Mouse (Mus musculus) embryonic facial prominence, embryonic 10.5 days (tissue): Measurements from ENCODE around the gene Ifnar1. TPM values are rescaled to one million over a fixed set of nuclear protein-coding genes. Genes with fewer than 3 reads are reported as not detected.
"Not testable (repeated sequence)": the region's sequence is repeated elsewhere in the genome, so short reads cannot be mapped to it uniquely, and the experiment has no call there.

Experiments
- DNase-seq: peaks from one replicate; pipeline ENCODE4 v3.0.0-alpha.2; 2017; ENCODE audit warnings: low spot score
- H3K27ac ChIP-seq: fragments of 300-500 bp; sonication (generic); replicated peaks from 2 replicates; pipeline ENCODE4 v1.5.1; 2016; ENCODE audit warnings: mild to moderate bottlenecking
- H3K27me3 ChIP-seq: fragments of 300-500 bp; sonication (generic); replicated peaks from 2 replicates; pipeline ENCODE4 v1.6.1; 2016; ENCODE audit warnings: low read depth, mild to moderate bottlenecking; ENCODE audit not compliant: poor library complexity, severe bottlenecking
- H3K36me3 ChIP-seq: fragments of 300-500 bp; sonication (generic); replicated peaks from 2 replicates; pipeline ENCODE4 v1.6.1; 2016; ENCODE audit warnings: mild to moderate bottlenecking, moderate library complexity
- H3K4me1 ChIP-seq: fragments of 300-500 bp; sonication (generic); 2 replicates; pipeline ENCODE4 v1.6.1; 2016
- H3K4me3 ChIP-seq: fragments of 300-500 bp; sonication (generic); 2 replicates; pipeline ENCODE4 v1.5.1; 2016; ENCODE audit warnings: mild to moderate bottlenecking, moderate library complexity
- H3K9me3 ChIP-seq: fragments of 300-500 bp; sonication (generic); 2 replicates; pipeline ENCODE4 v1.6.1; 2016; ENCODE audit warnings: mild to moderate bottlenecking
- WGBS: fragments of 180-500 bp; shearing (Covaris S2); methylation state at CpG from one replicate; pipeline ENCODE4 v1.1.7; 2016; 5-methylcytosine and 5-hydroxymethylcytosine counted together
- polyA plus RNA-seq: library from polyadenylated mRNA; unstranded; fragments of >200 nt; fragmentation: Nextera tagmentation; extraction: Ambion mirVana; gene quantifications from 2 replicates; pipeline ENCODE4 v1.2.1, GENCODE M21; 2016

Ifnar1 gene
- polyA plus RNA-seq = 56.9 and 57.6 TPM in 2 replicates

DNA sequence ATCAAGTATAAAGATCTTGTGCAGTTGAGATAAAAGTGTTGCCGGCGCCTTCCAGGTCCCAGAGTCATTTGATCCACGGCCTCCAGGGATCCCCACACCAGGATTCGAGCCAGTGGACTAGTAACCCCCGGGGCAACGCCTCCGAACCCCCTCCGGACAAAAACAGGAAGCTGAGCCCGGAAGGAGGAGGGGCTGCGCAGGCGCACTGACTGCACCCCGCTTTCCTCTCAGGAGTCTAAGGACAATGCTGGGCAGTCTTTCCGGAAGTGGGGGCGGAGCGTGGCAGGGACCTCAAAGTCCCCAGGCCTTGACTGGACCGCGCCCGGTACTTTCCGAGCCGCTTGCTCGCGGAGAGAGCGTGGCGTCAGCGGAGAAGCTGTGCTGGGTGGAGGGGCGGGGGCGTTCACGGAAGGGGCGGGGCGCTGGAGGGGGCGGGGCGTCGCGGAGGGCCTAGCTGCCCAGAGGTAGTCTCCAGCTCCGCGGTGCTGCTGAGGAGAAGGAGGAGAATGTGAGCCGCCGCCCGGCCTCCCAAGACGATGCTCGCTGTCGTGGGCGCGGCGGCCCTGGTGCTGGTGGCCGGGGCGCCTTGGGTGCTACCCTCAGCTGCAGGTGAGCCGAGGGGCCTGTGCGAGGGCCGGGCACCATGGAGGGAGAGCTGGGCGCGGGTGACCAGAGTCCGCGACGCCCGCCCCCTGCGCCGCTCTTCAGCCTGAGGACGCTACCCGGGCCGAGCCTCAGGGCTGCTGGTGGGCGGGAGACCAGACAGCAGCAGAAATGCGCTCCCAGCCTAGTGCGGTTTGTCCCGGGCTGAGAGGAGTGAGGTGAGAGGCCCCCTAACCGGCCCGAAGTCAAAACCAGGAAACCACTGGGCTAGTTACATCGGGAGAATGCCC is at the start of gene Ifnar1:
Gene Ifnar1, plus strand, starts transcription at position 431 of the 893 bp plus-strand sequence.
- peak within 1 kb of the TSS; percentile 71 for H3K4me3 ChIP-seq
- H3K27ac ChIP-seq = peak within 1 kb of the TSS; percentile 93
- WGBS = under 1% methylated on average over 68 of the region's 68 CpGs
- H3K27me3 ChIP-seq = no peaks in the 10 kb centered on the region
- peak; percentile 99 for DNase-seq
- no peaks in the 10 kb centered on the region for H3K9me3 ChIP-seq
- H3K36me3 ChIP-seq = peaks cover 34% of the 10 kb centered on the region
- peaks cover 22% of the 10 kb centered on the region for H3K4me1 ChIP-seq

DNA sequence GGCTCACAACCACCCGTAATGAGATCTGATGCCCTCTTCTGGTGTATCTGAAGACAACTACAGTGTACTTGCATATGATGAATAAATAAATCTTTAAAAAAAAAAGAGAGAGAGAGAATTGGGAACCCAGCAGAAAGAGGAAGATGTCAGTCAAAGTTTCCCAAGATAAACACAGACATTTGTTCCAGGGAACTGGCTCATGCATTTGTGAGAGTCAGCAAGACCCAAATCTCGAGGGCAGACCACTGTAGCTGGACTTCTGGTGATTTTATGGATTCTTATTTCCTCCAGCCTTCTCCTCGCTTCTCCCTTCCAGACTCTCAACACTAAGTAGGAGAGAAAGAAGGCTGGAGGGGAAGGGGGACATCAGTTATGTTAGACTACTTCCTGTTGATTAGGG is 47.0 kb upstream of the Ifnar1 start:
- DNase-seq = no peak
- no peak overlapping the region for H3K4me3 ChIP-seq
- H3K9me3 ChIP-seq = no peaks in the 10 kb centered on the region
- no peaks in the 10 kb centered on the region for H3K27me3 ChIP-seq
- no peak overlapping the region for H3K27ac ChIP-seq
- peaks cover 24% of the 10 kb centered on the region for H3K4me1 ChIP-seq
- no peaks in the 10 kb centered on the region for H3K36me3 ChIP-seq
- WGBS = 73% methylated on average over 3 of the region's 3 CpGs

DNA sequence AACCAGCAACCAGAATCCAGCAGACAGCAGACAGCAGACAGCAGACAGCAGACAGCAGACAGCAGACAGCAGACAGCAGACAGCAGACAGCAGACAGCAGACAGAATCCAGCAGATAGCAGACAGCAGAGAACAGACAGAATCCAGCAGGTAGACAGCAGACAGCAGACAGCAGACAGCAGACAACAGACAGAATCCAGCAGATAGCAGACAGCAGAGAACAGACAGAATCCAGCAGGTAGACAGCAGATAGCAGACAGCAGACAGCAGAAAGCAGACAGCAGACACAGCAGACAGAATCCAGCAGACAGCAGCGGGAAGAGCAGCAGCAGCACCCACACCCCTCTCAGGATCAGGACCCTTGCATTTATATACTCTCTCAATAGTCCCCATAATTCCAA is 46.4 kb upstream of the Ifnar1 start:
- not testable (repeated sequence) for H3K9me3 ChIP-seq, H3K4me3 ChIP-seq, H3K27ac ChIP-seq, DNase-seq, H3K36me3 ChIP-seq, H3K27me3 ChIP-seq
- WGBS = 89% methylated on average over 1 of the region's 1 CpGs
- H3K4me1 ChIP-seq = peaks cover 24% of the 10 kb centered on the region

DNA sequence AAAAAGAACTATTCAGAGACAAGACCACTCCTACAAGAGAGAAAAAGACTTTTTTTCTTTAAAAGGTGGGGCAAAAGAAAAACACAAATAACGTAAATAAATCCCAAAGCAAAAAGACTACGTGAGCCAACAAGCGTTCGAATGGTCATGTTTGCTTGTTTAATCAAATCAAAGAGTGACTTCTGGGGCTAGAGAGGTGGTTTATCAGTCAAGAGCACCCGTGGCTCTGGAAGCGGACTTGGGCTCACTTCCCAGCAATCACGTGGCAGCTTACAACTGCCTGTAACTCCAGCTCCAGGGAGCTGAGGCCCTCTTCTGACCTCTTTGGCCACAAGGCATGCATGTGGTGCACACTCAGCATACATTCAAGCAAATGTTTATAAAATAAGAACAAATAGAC is 43.7 kb upstream of the Ifnar1 start:
- Histone ChIP-seq H3K27me3 (no peaks in the 10 kb centered on the region), H3K9me3 (no peaks in the 10 kb centered on the region), H3K36me3 (no peaks in the 10 kb centered on the region), H3K4me1 (peaks cover 24% of the 10 kb centered on the region), H3K4me3 (no peak overlapping the region), H3K27ac (0 out of 2 replicates have a peak overlapping the region, but pooled peaks have one; percentile 1)
- WGBS = 68% methylated on average over 7 of the region's 7 CpGs
- no peak for DNase-seq

DNA sequence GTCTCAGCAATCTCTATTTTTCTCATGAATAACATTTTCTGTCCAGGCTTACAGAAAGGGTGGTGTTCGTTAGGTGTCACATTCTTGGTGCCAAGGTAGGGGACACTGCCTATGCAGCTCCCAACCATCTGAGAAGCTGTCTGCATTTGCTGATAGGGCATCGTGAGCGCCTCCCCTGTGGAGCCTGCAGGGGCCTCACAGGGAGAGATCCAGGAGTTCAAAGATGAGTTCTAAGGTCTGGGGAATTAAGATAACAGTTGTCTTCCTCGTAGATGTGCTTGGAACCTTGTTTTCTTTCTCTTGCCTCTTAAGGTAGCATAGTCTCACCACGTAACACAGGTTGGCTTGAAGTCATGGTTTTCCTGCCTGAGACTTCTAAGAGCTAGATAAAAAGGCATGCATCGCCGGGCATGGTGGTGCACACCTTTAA is 43.2 kb upstream of the Ifnar1 start:
- Histone ChIP-seq H3K27me3 (no peaks in the 10 kb centered on the region), H3K36me3 (no peaks in the 10 kb centered on the region), H3K4me3 (no peak overlapping the region), H3K4me1 (peaks cover 27% of the 10 kb centered on the region), H3K9me3 (no peaks in the 10 kb centered on the region), H3K27ac (no peak overlapping the region)
- no peak for DNase-seq
- 83% methylated on average over 7 of the region's 7 CpGs for WGBS

DNA sequence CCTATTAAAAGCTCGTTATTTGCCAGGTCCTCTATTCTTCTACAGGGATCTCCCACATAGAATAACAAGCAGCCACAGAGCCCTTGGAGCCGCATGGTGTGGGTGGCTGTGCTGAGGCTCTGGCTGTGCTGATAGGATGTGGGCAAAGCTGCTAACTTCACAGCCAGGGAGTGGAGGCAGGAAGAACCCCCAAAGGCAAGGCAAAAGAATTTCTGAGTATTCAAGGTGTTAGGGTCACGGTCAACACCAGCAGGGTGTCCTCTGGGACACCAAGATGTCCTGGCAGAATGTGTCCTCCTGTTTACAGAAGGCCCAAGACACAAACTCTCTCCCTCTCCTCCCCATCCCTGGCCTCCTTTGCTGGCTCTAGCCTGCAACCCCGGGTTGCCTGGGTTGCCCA is 42.6 kb upstream of the Ifnar1 start:
- peaks cover 33% of the 10 kb centered on the region for H3K4me1 ChIP-seq
- no peak for DNase-seq
- no peaks in the 10 kb centered on the region for H3K27me3 ChIP-seq
- H3K27ac ChIP-seq = peak overlapping the region; percentile 57; the same call in 1 of the 2 replicates
- H3K4me3 ChIP-seq = no peak overlapping the region
- WGBS = 75% methylated on average over 4 of the region's 4 CpGs
- no peaks in the 10 kb centered on the region for H3K36me3 ChIP-seq
- H3K9me3 ChIP-seq = no peaks in the 10 kb centered on the region

DNA sequence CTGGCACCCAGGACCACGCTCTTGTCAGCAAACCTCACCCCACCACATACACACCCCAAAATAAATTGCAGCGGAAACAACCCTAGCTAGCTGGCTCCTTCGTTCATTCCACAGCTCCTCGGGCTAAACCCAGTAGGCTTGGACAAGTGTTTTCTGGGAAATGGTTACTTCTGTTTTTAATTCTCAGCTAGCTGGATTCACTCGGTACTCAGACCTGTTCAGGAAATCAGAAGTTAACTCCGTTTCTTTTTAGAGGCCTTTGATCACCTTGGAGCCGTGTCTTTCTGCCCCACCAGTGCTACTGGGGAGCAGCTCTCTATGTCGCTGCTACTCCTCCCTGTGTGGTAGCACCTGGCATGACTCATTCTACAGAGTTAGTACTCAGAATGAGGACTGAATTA is 41.8 kb upstream of the Ifnar1 start:
- no peak for DNase-seq
- H3K4me3 ChIP-seq = no peak overlapping the region
- no peaks in the 10 kb centered on the region for H3K27me3 ChIP-seq
- H3K27ac ChIP-seq = 0 out of 2 replicates have a peak overlapping the region, but pooled peaks have one; percentile 57
- H3K4me1 ChIP-seq = peaks cover 34% of the 10 kb centered on the region
- WGBS = 71% methylated on average over 8 of the region's 8 CpGs
- no peaks in the 10 kb centered on the region for H3K36me3 ChIP-seq
- H3K9me3 ChIP-seq = no peaks in the 10 kb centered on the region

DNA sequence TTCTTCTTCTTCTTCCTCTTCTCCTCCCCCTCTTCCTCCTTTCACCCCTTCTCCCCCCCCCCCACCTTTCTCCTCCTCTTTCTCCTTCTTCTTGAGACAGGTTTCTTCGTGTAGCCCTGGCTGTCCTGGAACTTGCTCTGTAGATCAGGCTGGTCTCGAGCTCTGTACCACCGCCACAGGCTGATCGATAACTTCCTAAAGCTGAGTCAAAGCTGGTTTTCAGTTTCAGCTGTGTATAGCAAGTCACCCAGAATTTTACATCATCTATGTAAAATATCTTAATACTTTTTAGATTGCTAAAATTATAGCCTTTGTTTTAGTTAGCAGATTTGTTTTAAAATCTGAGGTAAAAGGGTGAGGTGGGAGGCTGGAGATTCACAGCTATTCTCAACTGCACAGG is 40.2 kb upstream of the Ifnar1 start:
- H3K36me3 ChIP-seq = no peaks in the 10 kb centered on the region
- DNase-seq = no peak

DNA sequence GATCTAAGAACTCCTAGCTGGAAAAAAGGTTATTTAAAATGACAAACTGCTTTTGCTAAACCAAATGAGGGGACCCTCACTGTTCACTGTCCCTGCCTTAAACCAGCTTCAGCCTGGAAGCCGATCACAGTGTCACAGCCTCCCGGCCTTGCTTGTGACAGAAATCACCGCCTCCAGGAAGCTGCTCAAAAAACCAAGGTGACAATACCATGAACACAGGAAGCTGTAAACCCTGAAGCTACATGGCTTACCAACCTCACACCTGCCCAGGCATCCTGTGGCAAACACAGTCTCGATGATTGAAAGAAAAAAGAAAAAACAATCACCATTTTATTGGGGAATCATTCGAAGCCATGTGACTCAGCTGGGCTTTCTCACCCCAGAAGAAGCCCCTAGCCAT is 39.5 kb upstream of the Ifnar1 start:
- Histone ChIP-seq H3K9me3 (no peaks in the 10 kb centered on the region), H3K27me3 (no peaks in the 10 kb centered on the region), H3K27ac (0 out of 2 replicates have a peak overlapping the region, but pooled peaks have one; percentile 4), H3K36me3 (no peaks in the 10 kb centered on the region), H3K4me1 (peaks cover 34% of the 10 kb centered on the region), H3K4me3 (no peak overlapping the region)
- 83% methylated on average over 5 of the region's 5 CpGs for WGBS
- DNase-seq = no peak

More for the DNA sequence above, 40.2 kb upstream of the Ifnar1 start:
- no peaks in the 10 kb centered on the region for H3K9me3 ChIP-seq
- H3K27me3 ChIP-seq = no peaks in the 10 kb centered on the region
- H3K4me3 ChIP-seq = no peak overlapping the region
- 86% methylated on average over 4 of the region's 4 CpGs for WGBS
- H3K4me1 ChIP-seq = peaks cover 34% of the 10 kb centered on the region
- no peak overlapping the region for H3K27ac ChIP-seq

DNA sequence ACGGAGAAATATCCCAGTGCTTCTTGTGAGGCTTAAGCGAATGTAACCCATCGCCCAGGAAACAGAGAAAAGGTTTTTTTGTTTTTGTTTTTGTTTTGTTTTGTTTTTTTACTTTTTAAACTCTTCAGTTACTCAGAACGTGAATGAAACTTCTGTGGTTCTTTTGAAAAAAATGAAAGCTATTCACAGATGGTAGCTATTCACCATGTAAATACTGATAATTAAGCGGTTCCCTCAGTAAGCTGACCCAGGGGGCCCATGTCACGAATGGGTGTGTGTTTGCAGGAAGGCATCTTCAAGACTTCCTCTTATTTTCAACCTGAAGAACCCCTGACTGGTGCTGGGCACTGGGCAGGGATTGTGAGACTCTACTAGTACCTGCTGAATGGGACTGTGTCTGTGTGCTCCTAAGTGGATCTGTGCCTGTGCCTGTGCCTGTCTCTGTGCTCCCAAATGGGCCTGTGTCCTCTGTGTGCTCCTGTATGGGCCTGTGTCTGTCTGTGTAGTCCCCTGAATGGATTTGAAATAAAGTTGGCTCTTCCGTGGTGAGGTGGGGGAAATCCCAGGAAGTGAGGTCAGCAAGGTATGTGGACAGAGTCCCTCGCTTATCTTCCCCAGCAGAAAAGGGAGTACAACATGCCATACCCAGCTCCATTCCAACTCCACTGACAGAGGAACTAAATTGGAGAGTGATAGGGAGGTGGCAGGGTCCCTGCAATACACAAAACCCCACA is 38.1 kb upstream of the Ifnar1 start:
- Histone ChIP-seq H3K4me3 (no peak overlapping the region), H3K9me3 (no peaks in the 10 kb centered on the region), H3K36me3 (no peaks in the 10 kb centered on the region), H3K27me3 (no peaks in the 10 kb centered on the region), H3K27ac (peak overlapping the region; percentile 70), H3K4me1 (peaks cover 20% of the 10 kb centered on the region)
- DNase-seq = peak; percentile 29
- WGBS = 67% methylated on average over 8 of the region's 8 CpGs

DNA sequence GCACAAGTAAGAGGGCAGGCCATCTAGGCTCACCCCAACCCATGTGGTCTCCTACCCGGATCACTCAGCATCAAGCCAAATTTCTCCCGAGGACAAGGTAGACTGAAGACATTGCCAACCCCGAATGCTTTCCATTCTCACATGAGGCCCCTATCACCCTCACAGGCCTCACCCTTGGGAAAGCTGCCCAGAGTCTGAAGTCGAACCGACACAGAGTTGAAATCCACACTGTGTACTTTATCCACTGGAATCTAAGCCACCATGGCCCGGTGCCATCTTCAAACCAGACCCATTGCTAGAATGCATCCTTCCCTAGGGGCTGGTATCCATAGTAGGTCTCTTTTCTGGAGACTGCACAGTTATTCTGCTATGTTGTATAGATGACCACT is 37.5 kb upstream of the Ifnar1 start:
- WGBS = 95% methylated on average over 6 of the region's 6 CpGs
- peak overlapping the region; percentile 70; the same call in 1 of the 2 replicates for H3K27ac ChIP-seq
- DNase-seq = no peak
- no peak overlapping the region for H3K4me3 ChIP-seq
- H3K27me3 ChIP-seq = no peaks in the 10 kb centered on the region
- no peaks in the 10 kb centered on the region for H3K36me3 ChIP-seq
- H3K4me1 ChIP-seq = peaks cover 20% of the 10 kb centered on the region
- H3K9me3 ChIP-seq = no peaks in the 10 kb centered on the region

DNA sequence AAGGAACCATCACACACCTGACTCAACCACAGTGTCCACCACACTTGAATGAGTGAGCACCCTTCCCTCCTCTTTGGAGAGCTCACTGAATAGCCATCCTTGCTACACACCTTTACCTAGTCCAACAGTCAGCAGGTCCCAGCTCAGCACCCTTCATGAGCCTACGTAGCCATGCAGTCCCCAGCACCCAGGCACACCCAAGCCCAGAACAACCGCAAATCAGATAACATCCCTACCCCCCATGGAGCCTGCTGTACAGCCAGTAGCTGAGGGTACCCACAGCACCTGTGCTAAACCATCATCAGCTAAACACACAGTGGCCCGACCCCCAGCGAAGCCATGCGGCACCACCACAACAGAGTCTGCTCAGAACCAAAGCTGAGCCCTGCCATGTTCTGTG is 37.0 kb upstream of the Ifnar1 start:
- DNase-seq = no peak
- peaks cover 15% of the 10 kb centered on the region for H3K4me1 ChIP-seq
- H3K9me3 ChIP-seq = no peaks in the 10 kb centered on the region
- no peak overlapping the region for H3K27ac ChIP-seq
- H3K27me3 ChIP-seq = no peaks in the 10 kb centered on the region
- H3K36me3 ChIP-seq = no peaks in the 10 kb centered on the region
- H3K4me3 ChIP-seq = no peak overlapping the region
- WGBS = 93% methylated on average over 5 of the region's 5 CpGs
